In genomic region chr8:96389251-96389650, GRCm38 (mm10) we compare ENCODE assay signal across 9 mouse cellular contexts.
"Had no signal": no experiment of that assay in that cellular context is flagged by ENCODE, and none has a peak within 500 bp of the region (broad histone marks: within the 10 kb centered on the region; RNA-seq: fewer than 3 reads in every experiment).

No protein-coding gene starts in this region.

- DNase-seq: lung, adult 18-20 months; lung, embryonic 14.5 days; lung, postnatal 10 days; lung, postnatal 4 days; midbrain, embryonic 14.5 days; right cerebral cortex, postnatal 14 days; thymus, adult 18-20 months; thymus, postnatal 14 days; thymus, postnatal 36 days had no signal
